Mouse (Mus musculus) adrenal gland, adult 18-20 months (tissue): Measurements from ENCODE around the gene Ccdc74a. TPM values are rescaled to one million over a fixed set of nuclear protein-coding genes. Genes with fewer than 3 reads are reported as not detected.
A peak's percentile ranks its signal among the peaks of the same experiment; 100 is the strongest.
"Not testable (repeated sequence)": the region's sequence is repeated elsewhere in the genome, so short reads cannot be mapped to it uniquely, and the experiment has no call there.

Source experiments
- DNase-seq, 2 experiments: peaks; one replicate each; pipeline ENCODE4 v3.0.0; 2021 to 2022; ENCODE audit warnings: low spot score in 2 of 2
- long read RNA-seq, 2 experiments: library from polyadenylated mRNA; stranded (forward); transcript quantifications; one replicate each; pipeline ENCODE4 v2.0.0; 2021
- total RNA-seq, 2 experiments: library from RNA; stranded (reverse); gene quantifications; 1 replicate in 1 of 2; 2 replicates in 1 of 2; pipeline ENCODE4 v1.2.3; 2021

Ccdc74a gene
- total RNA-seq = 1 to 10 TPM; 1.2 to 1.8 TPM
- long read RNA-seq, experiment 1, partial matches to known transcripts = 0 of 1 reads
- long read RNA-seq, experiment 1, other reads (novel, unspliced or antisense) = 0 of 1 reads
- long read RNA-seq, experiment 2, partial matches to known transcripts = 0 of 1 reads
- long read RNA-seq, experiment 2, other reads (novel, unspliced or antisense) = 0 of 1 reads

DNA sequence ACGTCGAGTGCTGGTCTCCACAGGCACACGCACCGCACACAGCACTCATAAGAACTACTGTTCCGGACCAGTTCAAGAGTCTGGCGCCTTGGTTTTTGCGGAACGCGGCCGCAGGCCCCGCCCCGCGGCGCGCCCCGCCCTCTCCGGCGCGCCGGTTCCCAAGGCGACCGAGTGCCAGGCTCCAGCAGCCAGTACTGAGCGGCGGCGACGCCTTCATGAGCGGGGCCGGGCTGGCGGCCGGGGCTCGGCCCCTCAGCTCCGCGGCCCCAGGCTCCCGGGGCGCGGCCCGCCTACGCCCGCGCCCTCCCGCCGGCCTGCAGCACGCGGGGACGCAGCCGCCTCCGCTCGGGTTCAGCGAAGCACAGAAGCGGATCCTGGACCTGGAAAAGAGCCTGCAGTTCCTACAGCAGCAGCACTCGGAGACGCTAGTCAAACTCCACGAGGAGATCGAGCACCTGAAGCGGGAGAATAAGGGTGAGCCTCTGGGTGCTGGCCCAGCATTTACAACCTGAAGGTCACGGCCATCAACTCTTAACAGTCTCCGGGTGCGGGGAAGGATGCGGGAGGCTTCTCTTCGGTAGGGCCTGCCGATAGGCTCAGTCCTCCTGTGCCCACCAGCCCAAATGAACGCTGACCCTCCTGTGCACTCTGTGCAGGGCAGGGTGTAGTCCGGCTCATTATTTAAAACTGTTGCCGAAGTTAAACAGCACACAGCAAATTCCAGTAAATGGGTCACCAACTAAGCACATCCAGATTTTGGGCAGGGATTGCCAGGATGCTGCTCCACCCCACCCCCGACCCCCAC is at the start of gene Ccdc74a:
Gene Ccdc74a, plus strand, starts transcription at position 161 of the 805 bp plus-strand sequence.
- DNase-seq = peak; percentile 79 to 80

DNA sequence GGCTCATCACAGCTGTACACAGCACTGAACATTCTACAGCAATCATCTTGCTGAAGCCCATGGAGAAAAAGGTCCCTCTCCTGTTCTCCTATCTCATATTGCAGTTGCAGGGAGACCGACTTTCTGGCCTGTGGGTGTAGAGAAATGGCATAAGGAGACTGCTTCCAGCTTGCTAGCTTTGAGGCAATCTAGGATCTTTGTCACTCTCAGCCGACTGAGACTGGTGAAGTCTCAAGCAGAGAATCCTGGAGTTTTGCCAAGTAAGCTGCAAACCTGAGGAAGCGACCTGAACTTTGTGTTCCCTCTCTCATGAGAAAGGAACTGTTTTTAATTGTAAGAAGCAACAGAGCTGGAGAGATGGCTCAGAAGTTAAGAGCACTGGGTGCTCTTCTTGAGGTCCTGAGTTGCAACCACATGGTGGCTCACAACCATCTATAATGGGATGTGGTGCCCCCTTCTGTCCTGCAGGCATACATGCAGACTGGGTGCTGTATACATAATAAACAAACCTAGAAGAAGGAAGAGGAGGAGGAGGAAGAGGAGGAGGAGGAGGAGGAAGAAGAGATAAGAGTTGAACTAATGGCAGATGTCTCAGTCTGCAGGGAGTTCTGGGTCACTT is 45.2 kb upstream of the Ccdc74a start:
- no peak for DNase-seq

DNA sequence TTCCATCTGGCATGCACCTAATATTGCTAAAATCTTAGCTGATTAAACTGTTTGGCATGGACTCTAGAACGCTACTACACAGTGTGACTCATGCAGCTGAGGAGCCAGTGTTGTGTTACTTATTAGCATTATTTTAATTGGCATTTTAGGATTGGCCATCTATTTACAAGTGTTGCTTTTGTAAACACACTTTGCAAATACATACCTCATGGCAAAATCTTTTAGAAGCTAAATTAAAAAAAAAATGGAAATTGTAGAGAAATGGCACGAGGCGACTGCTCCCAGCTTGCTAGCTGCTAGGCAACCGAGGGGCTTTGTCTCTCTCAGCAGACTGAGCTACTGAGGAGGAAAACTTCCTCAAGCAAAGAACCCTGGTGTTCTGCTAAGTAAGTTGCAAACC is 41.3 kb upstream of the Ccdc74a start:
- no peak for DNase-seq

DNA sequence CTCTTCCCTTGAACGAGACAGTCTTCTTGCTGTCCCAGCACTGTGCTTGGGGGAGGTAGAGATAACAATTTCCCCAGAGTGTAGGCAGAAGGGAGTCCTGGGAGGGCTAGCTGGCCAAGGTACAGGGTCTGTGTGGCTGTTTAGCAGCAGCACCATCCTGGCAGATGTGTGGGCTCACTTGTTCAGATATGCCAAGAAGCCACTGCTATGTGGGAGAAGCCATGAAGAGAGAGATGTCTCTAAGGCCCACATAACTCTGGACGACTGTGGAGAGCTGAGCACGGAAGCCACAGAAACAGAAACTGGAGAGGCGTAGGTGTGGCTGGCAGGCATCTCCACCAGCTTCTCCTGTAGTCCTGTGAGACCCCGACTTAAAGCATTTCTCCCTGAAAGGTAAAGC is 40.6 kb upstream of the Ccdc74a start:
- no peak for DNase-seq

DNA sequence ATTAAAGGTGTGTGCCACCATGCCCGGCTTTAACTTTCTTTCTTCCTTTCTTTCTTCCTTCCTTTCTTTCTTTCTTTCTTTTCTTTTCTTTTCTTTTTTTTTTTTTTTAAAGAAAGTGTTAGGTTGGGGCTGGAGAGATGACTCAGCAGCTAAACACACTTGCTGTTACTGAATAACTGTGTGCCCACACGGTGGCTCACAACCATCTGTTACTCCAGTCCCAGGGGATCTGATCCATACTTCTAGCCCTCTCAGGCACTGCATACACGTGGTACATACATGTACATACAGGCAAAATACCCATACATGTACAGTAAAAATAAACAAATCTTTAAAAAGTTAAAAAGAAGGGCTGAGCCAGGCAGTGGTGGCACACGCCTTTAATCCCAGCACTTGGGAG is 34.9 kb upstream of the Ccdc74a start:
- no peak for DNase-seq

DNA sequence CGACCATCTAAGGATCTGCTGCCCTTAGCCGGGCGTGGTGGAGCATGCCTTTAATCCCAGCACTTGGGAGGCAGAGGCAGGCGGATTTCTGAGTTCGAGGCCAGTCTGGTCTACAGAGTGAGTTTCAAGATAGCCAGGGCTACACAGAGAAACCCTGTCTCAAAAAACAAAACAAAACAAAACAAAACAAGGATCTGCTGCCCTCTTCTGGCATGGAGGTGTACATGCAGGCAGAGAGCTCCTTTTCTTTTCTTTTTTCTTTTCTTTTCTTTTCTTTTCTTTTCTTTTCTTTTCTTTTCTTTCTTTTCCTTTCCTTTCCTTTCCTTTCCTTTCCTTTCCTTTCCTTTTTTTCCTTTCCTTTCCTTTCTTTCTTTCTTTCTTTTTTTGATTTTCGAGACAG is 31.5 kb upstream of the Ccdc74a start:
- not testable (repeated sequence) for DNase-seq

DNA sequence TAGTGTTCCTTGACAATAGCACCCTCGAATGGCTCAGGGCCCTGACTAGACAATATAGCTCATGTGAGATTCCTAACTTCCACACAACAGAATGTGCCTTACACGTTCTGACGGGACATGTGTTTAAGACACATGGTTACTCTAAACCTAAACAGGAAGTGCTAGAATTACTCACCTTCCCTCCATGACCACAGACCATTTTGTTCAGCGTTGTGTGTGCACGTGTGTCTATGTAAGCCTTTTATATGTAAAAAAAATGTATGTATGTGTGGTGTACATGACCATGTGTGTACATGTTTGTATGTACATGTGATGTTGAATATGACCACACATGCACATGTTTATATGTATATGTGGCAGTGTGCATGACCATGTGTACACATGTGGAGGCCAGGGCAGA is 30.1 kb upstream of the Ccdc74a start:
- no peak for DNase-seq

DNA sequence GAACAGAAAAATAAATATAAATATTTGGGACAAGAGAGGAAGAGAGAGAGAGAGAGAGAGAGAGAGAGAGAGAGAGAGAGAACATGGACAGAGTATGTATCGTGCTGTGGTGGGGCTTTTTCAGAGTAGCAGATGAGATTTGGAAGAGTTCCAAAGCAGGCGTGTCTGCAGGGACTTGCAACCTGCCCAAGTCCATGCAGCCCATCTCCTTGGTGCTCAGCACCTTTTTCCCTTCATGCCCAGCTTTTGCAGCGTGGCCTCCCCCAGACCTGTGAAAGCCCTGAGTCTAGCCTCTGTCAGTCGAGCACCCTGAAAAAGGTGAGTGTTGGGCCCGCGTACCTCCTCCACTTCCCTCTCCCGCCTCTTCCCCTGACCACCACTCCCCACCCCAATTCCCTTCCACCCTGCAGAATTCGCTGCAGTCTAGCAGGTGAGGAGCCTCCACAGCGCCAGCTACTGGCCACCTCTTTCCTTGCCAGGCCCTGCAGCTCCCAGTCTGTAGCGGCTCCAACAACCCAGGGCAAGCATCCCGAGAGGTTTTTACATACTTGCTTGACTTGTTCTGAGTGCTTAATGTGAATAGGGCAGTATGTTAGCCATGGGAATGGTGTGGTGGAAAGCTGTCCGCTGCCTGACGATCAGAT is 28.2 kb upstream of the Ccdc74a start:
- peak; percentile 18 to 30 for DNase-seq

DNA sequence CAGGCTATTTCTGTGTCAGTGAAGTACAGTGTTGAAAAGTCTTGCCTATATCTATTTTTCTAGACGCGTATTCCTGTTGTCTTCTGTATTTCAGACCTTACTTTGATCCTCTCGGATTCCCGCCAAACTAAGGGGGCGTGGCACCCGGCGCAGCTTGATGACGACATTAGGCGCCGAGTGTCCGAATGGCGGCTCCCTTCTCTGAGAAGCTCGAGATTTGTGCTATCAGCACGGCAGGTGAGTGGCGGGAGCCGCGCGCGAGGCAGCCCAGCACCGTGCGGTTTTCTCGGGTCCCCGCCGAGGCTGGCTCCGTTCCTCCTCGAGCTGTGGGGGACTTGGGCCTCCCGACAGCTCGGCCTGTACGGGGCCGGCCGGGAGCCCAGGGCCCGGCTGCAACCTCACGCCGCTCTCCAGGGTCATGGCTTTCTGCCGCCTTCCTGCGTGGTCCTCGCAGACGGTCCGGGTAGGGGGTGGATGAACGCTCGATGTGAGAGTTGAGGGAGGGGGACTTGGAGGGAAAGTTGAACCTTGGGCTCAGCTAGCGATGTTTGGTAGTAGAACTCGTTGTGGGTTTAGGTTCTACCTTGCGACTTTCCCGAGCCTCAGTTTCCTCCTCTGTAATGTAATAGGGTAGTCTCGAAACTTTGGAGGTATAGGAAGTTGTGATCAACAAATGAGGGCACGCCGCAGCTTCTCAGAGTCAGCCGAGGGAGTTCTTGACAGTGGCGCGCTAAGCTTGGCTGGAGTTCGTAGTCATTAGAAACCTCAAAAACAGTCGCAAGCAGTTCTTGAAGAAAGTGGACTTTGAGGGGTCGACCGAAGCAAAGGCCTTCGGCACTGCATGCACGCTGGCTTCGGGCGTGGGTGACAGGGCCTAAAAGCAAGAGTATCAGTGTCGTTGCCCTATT is 26.8 kb upstream of the Ccdc74a start, which contains the start of gene Smpd4:
Gene Smpd4, plus strand, starts transcription at position 157 of the 908 bp plus-strand sequence.
- DNase-seq = peak; percentile 96 to 98

DNA sequence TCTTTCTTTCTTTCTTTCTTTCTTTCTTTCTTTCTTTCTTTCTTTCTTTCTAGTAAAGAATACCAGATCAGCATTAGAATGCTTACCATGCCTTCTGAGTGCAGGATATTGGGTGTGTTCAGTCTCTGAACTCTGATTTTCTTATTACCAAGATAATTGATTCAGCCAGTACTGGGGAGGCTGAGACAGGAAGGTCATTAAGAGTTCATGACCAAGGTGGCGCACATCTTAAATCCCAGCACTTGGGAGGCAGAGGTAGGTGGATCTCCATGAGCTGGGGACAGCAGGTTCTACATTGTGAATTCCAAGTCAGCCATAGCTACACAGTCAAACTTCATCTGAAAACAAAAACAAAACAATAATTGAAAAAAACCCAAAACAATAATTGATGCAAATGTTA is 24.3 kb upstream of the Ccdc74a start:
- no peak for DNase-seq

DNA sequence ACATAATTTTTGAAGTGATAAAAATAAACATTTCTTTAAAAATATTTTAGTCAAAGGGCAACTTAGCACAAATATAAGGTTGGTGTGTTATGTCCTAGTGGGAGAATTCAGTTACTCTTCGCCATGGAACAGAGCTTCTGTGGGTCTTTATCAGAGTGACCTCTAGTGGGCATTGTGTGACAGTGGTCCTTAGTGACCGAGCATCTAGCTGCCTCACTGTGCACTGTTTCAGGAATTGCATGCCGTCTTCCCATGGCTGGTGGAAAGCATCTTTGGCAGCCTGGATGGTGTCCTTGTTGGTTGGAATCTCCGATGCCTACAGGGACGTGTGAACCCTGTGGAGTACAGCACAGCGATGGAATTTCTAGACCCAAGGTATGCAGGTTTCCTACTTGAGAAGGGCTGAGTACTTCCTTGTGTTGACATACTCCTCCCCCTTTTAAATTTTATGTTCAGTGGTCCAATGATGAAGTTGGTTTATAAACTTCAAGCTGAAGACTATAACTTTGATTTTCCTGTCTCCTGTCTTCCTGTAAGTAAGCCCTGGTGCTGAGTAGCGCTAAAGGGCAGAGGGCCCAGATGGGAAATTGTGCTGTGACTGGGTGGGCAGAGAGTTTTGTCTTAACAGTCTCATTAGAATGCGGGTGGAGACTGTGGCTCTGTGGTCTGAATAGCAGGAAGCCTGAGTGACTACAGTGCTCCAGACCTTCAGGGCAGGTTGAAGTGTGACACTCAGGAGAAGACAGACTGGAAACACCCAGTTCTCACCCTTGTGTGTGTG is 20.6 kb upstream of the Ccdc74a start:
- DNase-seq = no peak

DNA sequence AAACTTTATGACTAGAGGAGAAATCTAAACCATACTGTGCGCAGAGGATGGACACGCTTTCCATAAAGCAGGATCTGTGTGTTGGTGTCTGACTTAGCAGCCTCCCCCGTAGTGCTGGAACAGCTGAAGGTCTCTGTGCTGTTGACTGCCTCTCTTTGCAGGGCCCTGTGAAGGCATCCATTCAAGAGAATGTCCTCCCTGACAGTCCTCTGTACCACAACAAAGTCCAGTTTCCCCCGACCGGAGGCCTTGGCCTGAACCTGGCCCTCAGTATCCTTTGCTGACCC is 20.1 kb upstream of the Ccdc74a start:
- no peak for DNase-seq

DNA sequence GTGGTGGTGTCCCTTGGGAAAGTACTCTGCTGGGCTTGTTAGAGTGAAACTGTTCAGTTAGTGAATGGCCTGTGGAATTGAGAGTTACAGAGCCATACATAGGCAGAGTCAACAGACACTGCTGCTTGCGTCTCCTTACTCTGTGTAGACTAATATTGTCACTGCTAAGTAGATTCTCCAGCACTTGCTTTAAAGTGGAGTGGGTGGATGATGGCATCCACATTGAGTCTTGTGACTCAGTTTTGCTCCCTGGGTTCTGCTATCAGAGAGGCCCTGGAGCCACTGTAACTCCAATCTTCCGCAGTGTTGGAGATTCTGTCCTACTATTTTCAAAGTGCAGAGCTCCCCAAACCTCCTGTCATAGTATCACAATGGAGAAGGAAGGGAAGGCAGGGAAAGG is 13.7 kb upstream of the Ccdc74a start:
- DNase-seq = no peak

DNA sequence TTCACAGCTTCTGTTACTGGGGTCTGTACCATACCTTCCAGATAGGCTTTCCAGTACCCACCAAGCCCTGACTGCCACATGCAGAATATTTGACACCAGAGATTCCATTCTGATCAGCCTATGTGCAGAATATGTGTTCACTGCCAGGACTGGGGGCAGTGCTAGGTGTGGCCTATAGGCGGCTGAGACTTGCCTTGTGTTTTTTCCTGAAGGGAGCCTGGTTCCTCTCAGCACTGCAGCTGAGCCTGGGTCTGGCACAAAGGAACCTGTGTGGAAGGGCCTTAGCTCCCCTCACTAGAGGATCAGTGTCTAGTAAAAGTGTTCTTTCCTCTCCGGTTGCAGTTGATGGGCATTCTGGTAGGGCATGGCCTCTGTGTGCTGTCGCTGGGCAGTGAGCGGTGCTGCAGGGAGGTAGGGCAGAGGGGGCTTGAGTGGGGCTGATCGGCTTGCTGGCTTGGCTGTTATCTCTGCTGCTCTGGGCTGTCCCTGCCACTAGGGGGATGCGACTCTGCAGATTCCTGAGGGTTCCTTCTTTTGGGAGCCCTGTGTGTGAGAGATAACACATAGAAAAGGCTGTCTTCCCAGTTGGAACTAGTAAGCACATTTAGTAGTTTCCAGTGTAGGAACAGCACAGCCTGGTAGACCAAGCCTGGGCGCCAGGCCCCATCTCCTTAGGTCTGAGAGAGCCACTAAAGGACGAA is 12.6 kb upstream of the Ccdc74a start:
- no peak for DNase-seq

DNA sequence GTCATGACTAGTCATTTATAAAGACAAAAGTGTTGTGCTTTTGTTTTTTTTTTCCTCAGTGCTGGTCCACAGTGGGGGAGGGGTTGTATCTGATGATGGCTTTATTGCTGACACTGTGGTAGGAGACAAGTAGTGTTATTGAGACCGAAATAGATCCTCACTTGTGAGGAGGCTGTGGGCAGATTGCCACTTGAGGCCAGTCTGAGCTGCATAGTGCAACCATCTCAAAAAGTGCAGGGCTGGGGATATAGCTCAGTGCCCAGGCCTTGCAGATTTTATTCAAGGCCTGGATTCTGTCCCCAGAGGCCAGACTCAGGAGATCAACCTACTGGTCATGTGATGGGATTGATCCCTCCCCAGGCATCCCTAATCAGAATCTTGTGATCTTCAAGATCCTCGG is 9.4 kb upstream of the Ccdc74a start:
- DNase-seq = no peak

DNA sequence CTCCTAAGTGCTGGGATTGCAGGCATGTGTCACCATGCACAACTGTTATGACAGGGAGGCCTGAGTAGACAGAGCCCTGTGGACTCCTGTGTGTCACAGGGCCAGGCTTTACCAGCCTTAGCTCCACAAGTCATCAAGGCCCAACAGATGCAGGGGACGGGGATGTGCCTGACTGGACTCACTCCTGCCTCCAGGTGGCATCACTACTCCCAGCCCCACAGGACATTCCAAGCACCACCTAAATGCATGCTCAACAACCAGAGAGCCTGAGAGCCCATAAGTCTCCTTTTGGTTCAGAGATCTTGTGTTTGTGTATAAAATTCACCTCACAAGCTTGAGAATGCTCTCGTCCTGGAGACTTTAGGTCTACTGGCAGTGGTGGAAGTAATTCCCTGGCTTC is 8.7 kb upstream of the Ccdc74a start:
- no peak for DNase-seq

DNA sequence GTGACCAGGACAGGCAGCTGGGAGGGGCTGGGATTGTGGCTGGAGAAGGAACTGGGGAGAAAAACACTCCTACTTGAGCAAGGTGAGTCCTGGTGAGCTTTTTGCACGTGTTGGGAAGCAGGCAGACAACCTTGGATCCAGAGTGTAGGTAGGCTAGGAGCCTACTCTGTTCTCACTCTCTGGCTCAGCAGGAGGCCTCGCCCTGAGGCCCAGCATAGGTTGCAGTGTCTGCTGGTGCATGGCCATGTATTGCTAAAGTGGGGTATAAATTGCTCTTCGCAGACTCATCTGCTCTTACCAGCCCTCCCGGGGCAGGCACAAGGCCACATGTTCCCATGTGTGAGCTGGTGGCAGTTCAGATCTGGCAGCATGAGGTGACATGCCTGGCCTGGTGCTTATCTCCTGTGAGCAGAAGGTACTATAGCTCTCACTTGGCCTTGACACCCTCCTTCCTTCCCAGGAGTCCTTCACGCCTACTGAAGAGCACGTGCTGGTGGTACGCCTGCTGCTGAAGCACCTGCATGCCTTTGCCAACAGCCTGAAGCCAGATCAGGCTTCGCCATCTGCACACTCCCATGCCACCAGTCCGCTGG is 8.1 kb upstream of the Ccdc74a start:
- no peak for DNase-seq

DNA sequence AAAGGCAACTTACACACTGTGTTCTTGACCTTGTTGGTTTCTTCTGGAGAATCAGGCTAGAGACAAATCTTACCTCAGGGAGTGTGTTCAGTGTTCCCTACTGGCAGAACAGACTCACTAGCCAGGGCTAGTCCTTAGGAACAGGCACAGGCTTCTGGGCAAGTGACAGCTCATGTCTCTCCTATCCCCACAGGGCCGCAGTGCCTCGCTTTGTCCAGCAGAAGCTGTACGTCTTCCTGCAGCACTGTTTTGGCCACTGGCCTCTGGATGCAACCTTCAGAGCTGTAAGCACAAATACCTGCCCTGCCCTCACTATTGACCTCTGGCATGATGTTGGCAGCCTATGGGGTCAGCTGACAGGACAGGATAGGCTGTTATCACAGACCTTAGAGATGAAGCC is 7.2 kb upstream of the Ccdc74a start:
- DNase-seq = no peak

DNA sequence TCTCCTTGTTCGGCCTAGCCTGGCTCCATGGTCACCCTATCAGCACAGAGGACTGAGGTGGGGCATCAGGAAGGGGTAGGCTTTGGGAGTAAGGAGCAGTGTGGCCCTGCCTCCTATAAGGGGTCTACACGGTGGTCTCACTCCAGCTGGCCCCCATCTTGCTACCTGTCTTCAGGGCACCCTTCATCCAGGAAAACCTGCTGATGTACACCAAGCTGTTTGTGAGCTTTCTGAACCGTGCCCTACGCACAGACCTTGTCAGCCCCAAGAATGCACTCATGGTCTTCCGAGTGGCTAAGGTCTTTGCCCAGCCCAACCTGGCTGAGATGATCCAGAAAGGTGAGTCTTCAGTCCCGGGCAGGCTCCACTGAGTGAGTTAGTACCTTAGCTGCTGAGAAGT is 6.3 kb upstream of the Ccdc74a start:
- no peak for DNase-seq
